Mouse (Mus musculus): ENCODE measurements around the gene Ocel1.

Gene Ocel1

DNA sequence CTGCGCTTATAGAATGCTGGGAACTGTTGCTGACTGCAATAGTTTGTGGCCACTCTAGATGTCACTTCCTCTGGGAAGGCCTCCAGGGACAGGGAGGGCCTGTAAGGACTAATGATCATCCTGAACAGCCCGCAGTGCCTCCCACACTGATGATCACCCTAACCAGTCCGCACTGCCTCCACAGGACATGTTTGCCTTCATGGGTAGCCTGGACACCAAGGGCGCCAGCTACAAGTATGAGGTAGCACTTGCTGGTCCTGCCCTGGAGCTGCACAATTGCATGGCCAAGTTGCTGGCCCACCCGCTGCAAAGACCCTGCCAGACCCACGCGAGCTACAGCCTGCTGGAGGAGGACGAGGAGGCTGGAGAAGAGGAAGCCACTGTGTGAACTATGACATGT is 32.9 kb downstream of the Ocel1 start:
- DNase-seq (ENCODE audit: low spot score): no peak

DNA sequence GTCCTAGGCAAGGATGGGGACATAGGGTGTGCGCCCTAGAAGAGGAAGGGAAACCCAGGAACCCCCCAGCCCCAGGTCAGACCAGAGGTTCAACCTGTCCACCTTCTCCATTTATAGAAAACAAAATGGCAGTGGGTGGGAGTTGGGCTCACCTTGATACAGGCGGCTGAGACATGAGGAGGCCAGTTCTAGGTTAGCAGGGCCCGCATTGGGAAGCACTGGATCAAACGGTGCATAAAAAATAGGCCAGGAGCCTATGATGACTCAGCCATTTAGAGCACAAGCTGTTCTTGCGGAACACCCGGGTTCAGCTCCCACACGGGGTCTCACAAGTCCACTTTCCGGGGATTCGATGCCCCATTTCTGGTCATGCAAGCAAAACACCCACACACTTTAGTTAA is 33.9 kb downstream of the Ocel1 start:
- DNase-seq (ENCODE audit: low spot score): no peak

DNA sequence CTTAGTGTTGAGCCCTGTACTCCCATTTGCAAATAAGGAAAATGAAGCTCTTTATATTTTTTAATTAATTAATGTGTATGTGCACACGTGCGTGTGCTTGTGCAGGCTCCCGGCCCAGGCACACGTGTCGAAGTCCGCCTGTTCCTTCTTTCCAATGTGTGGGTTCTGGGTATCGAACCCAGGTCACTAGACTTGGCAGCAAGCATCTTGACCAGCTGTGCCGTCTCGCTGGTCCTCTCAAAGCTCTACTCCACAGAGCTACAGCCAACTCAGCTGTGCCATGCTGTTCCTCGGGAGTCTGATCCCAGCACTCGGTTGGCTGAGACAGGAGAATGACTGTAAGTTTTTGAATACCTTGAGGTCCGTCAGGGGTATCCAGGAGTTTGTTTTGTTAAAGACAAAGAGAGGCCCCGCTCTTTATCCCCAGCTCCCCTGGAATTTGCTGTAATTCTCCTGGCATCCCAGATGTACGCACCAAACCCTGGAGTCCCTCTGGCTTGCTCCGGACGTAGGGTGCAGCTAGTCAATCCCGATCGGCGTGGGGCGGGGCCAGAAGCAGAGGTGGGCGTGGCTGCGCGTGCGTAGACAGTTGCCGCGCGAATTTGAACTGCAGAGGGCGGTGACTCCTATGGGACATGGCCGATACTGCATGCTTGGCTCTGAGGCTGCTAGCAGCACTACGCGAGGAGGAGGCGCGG is 34.5 kb downstream of the Ocel1 start, which contains the start of gene Ankle1:
TSS of gene Ankle1 (plus strand) at position 610 of the 698 bp plus-strand sequence.
- DNase-seq (ENCODE audit: low spot score): peak; percentile 94

DNA sequence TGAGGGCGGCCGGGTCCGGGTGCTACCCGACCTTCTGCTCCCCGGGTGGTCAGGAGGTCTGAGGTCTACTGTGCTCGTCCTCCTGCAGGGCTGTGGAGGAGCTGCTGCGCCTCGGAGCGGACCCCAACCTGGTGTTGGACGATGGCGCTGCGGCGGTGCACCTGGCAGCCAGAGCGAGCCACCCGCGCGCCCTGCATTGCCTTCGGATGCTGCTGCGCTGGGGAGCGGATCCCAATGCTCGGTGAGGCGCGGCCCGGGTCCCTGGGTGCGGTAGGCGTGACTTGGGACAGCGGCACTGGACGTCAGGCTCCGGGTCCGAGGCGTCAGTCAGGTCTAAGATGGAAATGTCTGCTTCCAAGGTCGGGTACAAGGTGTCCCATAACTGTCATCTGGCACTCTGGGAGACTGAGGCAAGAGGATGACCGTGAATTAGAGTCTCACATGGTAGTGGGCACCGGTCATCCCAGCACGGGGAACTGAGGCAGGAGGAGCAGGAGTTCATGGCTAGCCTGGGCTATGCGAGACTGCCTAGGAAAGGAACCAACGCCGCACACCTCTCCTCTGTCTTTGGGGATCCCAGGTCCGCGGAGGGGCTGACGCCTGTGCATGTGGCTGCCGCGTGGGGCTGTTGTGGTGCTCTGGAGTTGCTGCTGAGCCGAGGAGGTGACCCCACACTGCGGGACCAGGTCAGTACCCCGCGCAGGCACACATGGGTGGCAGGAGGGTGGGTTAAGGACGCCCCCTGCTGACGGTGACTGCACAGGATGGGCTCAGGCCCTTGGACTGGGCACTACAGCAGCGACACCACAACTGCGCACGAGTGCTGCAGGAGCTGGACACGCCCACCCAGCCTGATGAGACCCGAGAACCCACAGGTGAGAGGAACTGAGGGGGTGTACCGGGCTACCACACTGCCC is 35.3 kb downstream of the Ocel1 start:
- DNase-seq (ENCODE audit: low spot score): peak; percentile 68

DNA sequence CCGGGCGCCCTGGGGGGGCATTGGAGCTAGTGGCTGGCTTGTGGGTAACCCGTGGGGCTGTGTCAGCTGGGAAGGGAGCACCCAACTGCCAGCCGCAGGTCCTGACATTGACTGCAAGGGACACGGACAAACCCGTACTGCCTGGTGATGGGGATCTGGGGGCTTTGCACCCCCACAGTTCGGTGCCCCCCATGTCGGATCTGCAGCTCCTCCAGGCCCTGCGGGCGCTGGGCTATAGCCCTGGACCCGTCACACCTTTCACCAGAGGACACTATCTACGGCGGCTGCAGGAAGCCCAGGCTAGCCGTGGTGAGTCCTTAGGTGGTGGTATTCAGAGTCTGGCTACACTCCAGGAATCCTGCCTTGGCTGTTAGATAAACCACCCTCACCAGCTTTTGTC is 36.3 kb downstream of the Ocel1 start:
- DNase-seq (ENCODE audit: low spot score): no peak

DNA sequence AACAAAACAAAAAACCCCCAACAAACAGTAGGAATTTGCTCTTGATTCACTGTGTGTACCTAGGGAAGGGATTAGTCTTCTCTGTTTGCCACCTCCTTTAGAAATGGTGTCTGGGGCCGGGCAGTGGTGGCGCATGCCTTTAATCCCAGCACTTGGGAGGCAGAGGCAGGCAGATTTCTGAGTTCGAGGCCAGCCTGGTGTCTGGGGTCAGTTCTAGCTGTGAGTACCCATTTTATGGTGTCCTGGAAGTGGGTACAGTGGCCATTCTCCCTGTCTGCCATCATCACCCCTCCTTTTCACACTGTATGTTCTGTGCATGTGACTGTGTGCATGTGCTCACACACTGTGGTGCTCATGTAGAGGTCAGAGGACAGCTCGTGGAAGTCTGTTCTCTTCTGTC is 37.1 kb downstream of the Ocel1 start:
- no peak for DNase-seq (ENCODE audit: low spot score)

DNA sequence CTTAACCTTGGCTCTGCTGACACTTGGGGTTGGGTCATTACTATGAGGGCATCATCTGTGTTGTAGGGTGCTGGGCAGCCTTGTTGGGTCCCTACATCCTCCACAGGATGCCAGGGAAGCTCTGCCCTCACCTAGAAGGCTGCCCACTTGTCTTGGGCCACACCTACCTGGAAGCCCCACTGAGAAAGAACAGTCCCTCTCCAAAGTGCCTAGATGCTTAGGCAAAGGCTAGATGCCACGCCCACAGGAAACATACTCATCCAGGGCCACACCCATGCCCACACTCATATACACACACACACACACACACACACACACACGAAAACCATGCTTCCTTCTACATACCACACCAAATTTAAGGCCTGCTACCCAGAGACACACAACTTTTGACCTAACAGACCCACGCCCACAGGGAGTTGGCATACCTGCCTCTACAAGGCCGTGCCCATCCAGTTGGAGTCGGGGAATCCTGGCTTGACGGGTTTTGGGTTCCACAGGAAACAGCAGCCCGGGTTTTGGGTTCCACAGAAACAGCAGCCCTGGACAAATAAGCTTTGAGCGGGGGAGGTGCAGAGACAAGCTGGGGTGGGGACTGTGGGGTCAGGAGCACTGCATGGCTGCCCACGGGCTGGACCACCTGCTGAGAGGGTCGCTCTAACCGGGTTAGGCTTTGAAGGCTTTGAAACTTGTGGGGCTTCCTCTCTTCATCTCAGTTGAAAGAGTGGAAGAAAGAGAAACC is 40.6 kb downstream of the Ocel1 start:
- DNase-seq (ENCODE audit: low spot score): no peak

DNA sequence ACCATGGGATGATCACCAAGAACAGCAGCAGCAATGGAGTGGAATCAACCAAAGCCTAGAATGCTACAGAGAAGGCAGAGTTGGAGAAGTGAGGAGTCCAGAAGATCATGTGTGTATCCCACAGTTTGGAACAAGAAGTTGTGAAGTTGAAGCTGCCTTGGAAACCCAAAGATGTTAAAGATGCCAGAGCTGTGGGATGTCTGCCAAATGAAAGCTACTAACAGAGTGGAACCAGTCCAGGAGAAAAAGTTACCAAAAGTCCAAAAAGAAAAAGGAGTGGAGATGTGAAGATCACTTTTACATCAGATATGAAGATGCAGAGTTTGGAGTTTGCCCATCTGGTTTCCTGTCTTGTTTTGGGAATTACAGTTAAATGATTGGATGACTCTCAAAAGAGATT is 51.0 kb downstream of the Ocel1 start:
- no peak for DNase-seq (ENCODE audit: low spot score)

Measured in lung, postnatal 25 days (tissue).